Mouse (Mus musculus) liver, postnatal 0 days (tissue): ENCODE measurements around the gene Taok3.

Experiments used
- CTCF ChIP-seq: sonication (generic); IDR thresholded peaks from 2 replicates; pipeline ENCODE4 v1.5.1; 2016; ENCODE audit warnings: antibody characterized with exemption, low read depth
- EP300 ChIP-seq: IDR thresholded peaks from 2 replicates; pipeline ENCODE4 v1.6.1; 2016; ENCODE audit warnings: antibody characterized with exemption, low read depth, mild to moderate bottlenecking

DNA sequence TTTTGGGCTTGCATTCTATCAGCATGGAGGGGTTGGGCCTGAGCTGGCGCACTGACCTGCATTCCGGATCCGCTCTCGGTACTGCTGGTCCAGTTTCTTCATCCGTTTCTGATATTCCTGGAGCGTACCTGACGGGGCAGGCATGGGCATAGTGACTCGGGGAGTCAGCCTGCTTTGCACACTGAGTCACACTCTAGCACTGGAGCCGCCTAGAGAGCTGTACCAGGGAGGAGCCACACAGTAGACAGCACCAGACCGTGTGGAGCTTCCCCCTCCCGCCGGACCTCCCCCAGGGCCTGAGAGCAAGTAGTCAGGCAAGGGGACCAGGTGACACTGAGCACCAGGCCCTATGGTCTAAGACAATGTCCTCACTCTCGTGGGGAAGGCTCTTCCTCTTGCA is 11.6 kb upstream of the Taok3 start:
- no peak for TF ChIP-seq CTCF
- TF ChIP-seq EP300 = no peak
